Mouse (Mus musculus) adrenal gland, postnatal 10 days (tissue): ENCODE measurements around the gene Fastkd2. TPM values are rescaled to one million over a fixed set of nuclear protein-coding genes. Genes with fewer than 3 reads are reported as not detected.

Source experiments
- DNase-seq: peaks from one replicate; pipeline ENCODE4 v3.0.0; 2021; ENCODE audit warnings: mixed read lengths
- long read RNA-seq, 2 experiments: library from polyadenylated mRNA; stranded (forward); transcript quantifications; one replicate each; pipeline ENCODE4 v2.0.0; 2021
- total RNA-seq, 2 experiments: library from RNA; stranded (reverse); gene quantifications; 2 replicates each; pipeline ENCODE4 v1.2.3; 2021

Gene Fastkd2
- 10 to 100 TPM; 29.1 to 29.3 TPM for total RNA-seq
- long read RNA-seq, experiment 1, full-length matches to known transcripts: 32 of 43 reads
- long read RNA-seq, experiment 1, partial matches to known transcripts: 10 of 43 reads
- long read RNA-seq, experiment 1, other reads (novel, unspliced or antisense): 1 of 43 reads
- long read RNA-seq, experiment 2, full-length matches to known transcripts: 24 of 32 reads
- long read RNA-seq, experiment 2, partial matches to known transcripts: 2 of 32 reads
- long read RNA-seq, experiment 2, other reads (novel, unspliced or antisense): 6 of 32 reads

GRCm38 (mm10) chr1:63730240-63730771, at the start of gene Fastkd2, which contains the start of gene Mdh1b:
Gene Fastkd2 (plus strand): TSS chr1:63730614.
Gene Mdh1b (minus strand): TSS chr1:63730318.
- DNase-seq: peak; percentile 94

- DNase-seq: no peak
Measured at GRCm38 (mm10) chr1:63686827-63687226, 43.6 kb upstream of the Fastkd2 start, which contains the start of gene Dytn. Gene Dytn (minus strand): TSS chr1:63686927.

- DNase-seq: no peak
Measured at GRCm38 (mm10) chr1:63696861-63697260, 33.6 kb upstream of the Fastkd2 start.

GRCm38 (mm10) chr1:63705733-63706132, 24.7 kb upstream of the Fastkd2 start:
- DNase-seq: peak; percentile 18

GRCm38 (mm10) chr1:63708876-63709275, 21.5 kb upstream of the Fastkd2 start:
- no peak for DNase-seq

GRCm38 (mm10) chr1:63720161-63720560, 10.3 kb upstream of the Fastkd2 start:
- no peak for DNase-seq

GRCm38 (mm10) chr1:63729796-63730195, 618 bp upstream of the Fastkd2 start:
- no peak for DNase-seq

- DNase-seq: no peak
Measured at GRCm38 (mm10) chr1:63756005-63756404, 25.6 kb downstream of the Fastkd2 start.

GRCm38 (mm10) chr1:63763212-63763694, 32.8 kb downstream of the Fastkd2 start:
- DNase-seq: peak; percentile 41

- no peak for DNase-seq
Measured at GRCm38 (mm10) chr1:63763881-63764386, 33.5 kb downstream of the Fastkd2 start.

- no peak for DNase-seq
Measured at GRCm38 (mm10) chr1:63764395-63764794, 34.0 kb downstream of the Fastkd2 start.

GRCm38 (mm10) chr1:63768112-63768511, 37.7 kb downstream of the Fastkd2 start:
- no peak for DNase-seq

- no peak for DNase-seq
Measured at GRCm38 (mm10) chr1:63769167-63769566, 38.8 kb downstream of the Fastkd2 start, which contains the start of gene 4933402D24Rik. Gene 4933402D24Rik (minus strand): TSS chr1:63769267.

- DNase-seq: no peak
Measured at GRCm38 (mm10) chr1:63770309-63770708, 39.9 kb downstream of the Fastkd2 start.

GRCm38 (mm10) chr1:63776396-63776795, 46.0 kb downstream of the Fastkd2 start:
- DNase-seq: no peak

- DNase-seq: no peak
Measured at GRCm38 (mm10) chr1:63776902-63777630, 46.7 kb downstream of the Fastkd2 start.

GRCm38 (mm10) chr1:63794326-63794725, 63.9 kb downstream of the Fastkd2 start:
- DNase-seq: peak; percentile 13

Other genes with a start within 250 kb of the Fastkd2 start
- not detected for gene Gm39653, start 114.6 kb upstream of the Fastkd2 start, total RNA-seq
- gene Dytn, start 43.7 kb upstream of the Fastkd2 start, total RNA-seq: not detected
- gene Mdh1b, start 296 bp upstream of the Fastkd2 start, total RNA-seq: not detected
- gene 4933402D24Rik, start 38.7 kb downstream of the Fastkd2 start, total RNA-seq: not detected